ENCODE assay signal across 8 mouse cellular contexts in genomic region chr1:163929636-163930457, GRCm38 (mm10). TPM values are rescaled to one million over a fixed set of nuclear protein-coding genes. Genes with fewer than 3 reads are reported as not detected.
A peak's percentile ranks its signal among the peaks of the same experiment; 100 is the strongest.
DNase-seq lines count a peak whose midpoint lies in the region; ATAC-seq and TF ChIP-seq lines count a peak whose summit lies in the region.

No protein-coding gene starts in this region.

- H3K4me1 ChIP-seq in cortical plate, adult 2 months (ENCODE audit: control insufficient read depth, insufficient read depth, low read length), result peaks cover 5% of the 10 kb centered on the region
- H3K4me1 ChIP-seq in megakaryocyte, embryonic 14.5 days, result peaks cover 46% of the 10 kb centered on the region

- peak; percentile 76 to 77 for DNase-seq in gastrocnemius, adult 8-10 months (ENCODE audit: low spot score in 2 of 2)
- DNase-seq in hindlimb bud, embryonic 11.5 days (ENCODE audit: extremely low spot score, low read depth, low spot score), result peak; percentile 81
- peak; percentile 82 to 85 for DNase-seq in left cerebral cortex, adult 8-10 months (ENCODE audit: low spot score in 2 of 2)
- peak; percentile 94 to 95 for DNase-seq in right cerebral cortex, postnatal 10 days (ENCODE audit: low spot score in 2 of 2)
- DNase-seq in urinary bladder, postnatal 25 days (ENCODE audit: low spot score), result peak; percentile 90

- ATAC-seq in activated CD4-positive, CD25-positive, alpha-beta regulatory T cell, adult 4 months, result peak; percentile 84

- H3K27me3 ChIP-seq in megakaryocyte, embryonic 14.5 days (replicated peaks), result no peaks in the 10 kb centered on the region

- H3K36me3 ChIP-seq in megakaryocyte, embryonic 14.5 days (replicated peaks; ENCODE audit: low read length), result peaks cover 31% of the 10 kb centered on the region

- peak; percentile 40 for TF ChIP-seq POLR2A in cortical plate, adult 2 months (IDR thresholded peaks at IDR 0.05; ENCODE audit: extremely low read depth, insufficient read depth, low read length)

- H3K4me3 ChIP-seq in cortical plate, adult 2 months (ENCODE audit: insufficient read depth, low read length), result peak overlapping the region; percentile 62
- peak overlapping the region; percentile 97 for H3K4me3 ChIP-seq in megakaryocyte, embryonic 14.5 days (replicated peaks)

- H3K9me3 ChIP-seq in megakaryocyte, embryonic 14.5 days, result no peaks in the 10 kb centered on the region

- TF ChIP-seq CTCF in cortical plate, adult 2 months (IDR thresholded peaks at IDR 0.05; ENCODE audit: extremely low read depth, insufficient read depth, low read length), result no peak

- H3K27ac ChIP-seq in cortical plate, adult 2 months (ENCODE audit: insufficient read depth, low read length), result peak overlapping the region; percentile 95

RNA-seq across cellular contexts. Expression of gene Scyl3, which starts 0.9 kb away (rescaled TPM):
- polyA plus RNA-seq in activated CD4-positive, CD25-positive, alpha-beta regulatory T cell, adult 4 months (2017; shearing (Covaris generic)), result 10 to 100 TPM; 20.4 to 21.8 TPM
- polyA plus RNA-seq in cortical plate, adult 2 months (2012; rRNA removed), result 23.8 and 24.1 TPM in 2 replicates
- total RNA-seq in gastrocnemius, adult 8-10 months (2022), result 1 to 10 TPM; 3.4 to 4.1 (median 4.0) TPM
- 10 to 100 TPM; 23.9 to 27.7 (median 24.9) TPM for total RNA-seq in left cerebral cortex, adult 8-10 months (2022)
- 1.5 and 3.5 TPM in 2 replicates for polyA plus RNA-seq in megakaryocyte, embryonic 14.5 days (2012; ENCODE audit: insufficient read depth, low replicate concordance)

Comparison
In these comparisons a context has a peak if more than half of its experiments do, and no peak if none do; other contexts are left out.
1. Peak in every context shown above with its lines: DNase-seq, ATAC-seq, H3K4me3 ChIP-seq and H3K27ac ChIP-seq.